Mouse (Mus musculus) cortical plate, adult 2 months (tissue): ENCODE data around the gene Zrsr1.

Experiments
- CTCF ChIP-seq: fragments of 200-500 bp; IDR thresholded peaks from 2 replicates; pipeline ENCODE4 v1.5.1; 2011; ENCODE audit warnings: mild to moderate bottlenecking, control low read depth, low read length; ENCODE audit not compliant: insufficient read depth; ENCODE audit errors: extremely low read depth
- POLR2A ChIP-seq: fragments of 200-500 bp; IDR thresholded peaks from 2 replicates; pipeline ENCODE4 v1.6.1; 2011; ENCODE audit warnings: mild to moderate bottlenecking, low read length, control low read depth; ENCODE audit not compliant: insufficient read depth; ENCODE audit errors: extremely low read depth

GRCm38 (mm10) chr11:22981543-22981950 is 9.7 kb downstream of the Zrsr1 start:
- TF ChIP-seq CTCF (no peak), POLR2A (no peak)
